Mouse (Mus musculus) midbrain, embryonic 13.5 days (tissue): ENCODE measurements around the gene Cblb. TPM values are rescaled to one million over a fixed set of nuclear protein-coding genes. Genes with fewer than 3 reads are reported as not detected.

Experiments used
- ATAC-seq: fragments of 200-750 bp; cut with Nextera tagmentation; 2 replicates; pipeline ENCODE4 v1.8.0; 2017; ENCODE audit warnings: mild to moderate bottlenecking, moderate TSS enrichment, moderate library complexity
- H3K27ac ChIP-seq: fragments of 300-500 bp; sonication (generic); 2 replicates; pipeline ENCODE4 v1.5.1; 2015; ENCODE audit warnings: inconsistent platforms, mild to moderate bottlenecking, moderate library complexity
- H3K27me3 ChIP-seq: fragments of 300-500 bp; sonication (generic); 2 replicates; pipeline ENCODE4 v1.6.1; 2015; ENCODE audit warnings: mild to moderate bottlenecking, inconsistent platforms
- H3K36me3 ChIP-seq: fragments of 300-500 bp; sonication (generic); 2 replicates; pipeline ENCODE4 v1.6.1; 2015; ENCODE audit warnings: mild to moderate bottlenecking, inconsistent platforms
- H3K4me1 ChIP-seq: fragments of 300-500 bp; sonication (generic); replicated peaks from 2 replicates; pipeline ENCODE4 v1.6.1; 2015; ENCODE audit warnings: inconsistent platforms
- H3K4me2 ChIP-seq: fragments of 300-500 bp; sonication (generic); replicated peaks from 2 replicates; pipeline ENCODE4 v1.6.1; 2015; ENCODE audit warnings: moderate library complexity, mild to moderate bottlenecking, inconsistent platforms
- H3K4me3 ChIP-seq: fragments of 300-500 bp; sonication (generic); replicated peaks from 2 replicates; pipeline ENCODE4 v1.5.1; 2015; ENCODE audit warnings: mild to moderate bottlenecking, inconsistent platforms
- H3K9ac ChIP-seq: fragments of 300-500 bp; sonication (generic); replicated peaks from 2 replicates; pipeline ENCODE4 v1.6.1; 2015; ENCODE audit warnings: mild to moderate bottlenecking, inconsistent platforms
- H3K9me3 ChIP-seq: fragments of 300-500 bp; sonication (generic); 2 replicates; pipeline ENCODE4 v1.6.1; 2016; ENCODE audit warnings: mild to moderate bottlenecking, inconsistent platforms
- WGBS: fragments of 180-500 bp; shearing (Covaris S2); methylation state at CpG from one replicate; pipeline ENCODE4 v1.1.7; 2015; 5-methylcytosine and 5-hydroxymethylcytosine counted together
- polyA plus RNA-seq: library from polyadenylated mRNA; unstranded; fragments of >200 nt; fragmentation: Nextera tagmentation; extraction: Ambion mirVana; gene quantifications from 2 replicates; pipeline ENCODE4 v1.2.1, GENCODE M21; 2015

Cblb gene
- polyA plus RNA-seq, 1 experiment from 2014 or later = 20.1 TPM

DNA sequence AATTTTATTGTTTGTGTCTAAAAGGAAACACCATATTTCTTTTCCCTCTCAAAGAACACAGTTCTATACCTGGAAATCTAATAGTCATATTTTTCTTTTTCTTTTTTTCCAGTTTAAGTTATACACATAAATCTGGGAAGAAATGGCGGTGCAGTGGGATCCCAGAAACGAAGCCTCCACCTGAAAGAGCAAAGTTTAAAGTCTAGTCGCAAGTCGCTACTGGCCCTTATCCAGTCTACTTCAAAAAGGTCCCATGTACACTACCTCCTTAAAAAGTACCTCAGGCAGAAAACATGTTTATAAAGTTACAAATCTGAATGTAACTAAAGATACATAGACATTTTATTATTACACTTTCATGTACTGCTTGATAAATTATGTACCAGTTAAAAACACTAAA lies 219.2 kb downstream of the Cblb start:
- no peaks in the 10 kb centered on the region for H3K9me3 ChIP-seq
- no peak overlapping the region for H3K4me3 ChIP-seq
- H3K4me2 ChIP-seq = no peak overlapping the region
- WGBS = 91% methylated on average over 4 of the region's 4 CpGs
- no peaks in the 10 kb centered on the region for H3K27me3 ChIP-seq
- H3K9ac ChIP-seq = no peak overlapping the region
- ATAC-seq = no peak
- H3K36me3 ChIP-seq = no peaks in the 10 kb centered on the region
- no peak overlapping the region for H3K27ac ChIP-seq
- H3K4me1 ChIP-seq = no peaks in the 10 kb centered on the region

DNA sequence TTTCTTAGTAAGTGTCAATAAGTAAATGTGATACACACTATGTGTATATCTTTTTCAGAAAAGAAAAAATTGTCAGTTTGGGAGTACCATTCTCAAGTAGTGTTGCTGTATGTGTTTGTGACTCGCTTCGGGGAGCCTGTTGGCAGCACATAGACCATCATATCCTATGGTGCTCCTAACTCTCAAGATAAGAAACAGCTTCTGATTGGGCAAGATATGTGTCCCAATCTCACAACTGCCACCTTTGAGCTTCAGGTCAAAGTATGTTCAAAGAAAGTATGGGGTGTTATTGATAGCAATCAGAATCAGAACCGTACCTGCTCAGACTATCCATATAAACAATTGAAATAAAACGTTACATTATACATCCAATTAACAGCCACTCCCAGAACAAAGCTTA lies 219.9 kb downstream of the Cblb start:
- Histone ChIP-seq H3K27ac (no peak overlapping the region), H3K9ac (no peak overlapping the region), H3K27me3 (no peaks in the 10 kb centered on the region), H3K4me3 (no peak overlapping the region), H3K4me2 (no peak overlapping the region), H3K36me3 (no peaks in the 10 kb centered on the region), H3K9me3 (no peaks in the 10 kb centered on the region), H3K4me1 (no peaks in the 10 kb centered on the region)
- ATAC-seq = no peak
- WGBS = 90% methylated on average over 4 of the region's 4 CpGs
